Mouse (Mus musculus): ENCODE results near the gene Mbd3.
A peak's percentile ranks its signal among the peaks of the same experiment; 100 is the strongest.

Gene Mbd3

DNA sequence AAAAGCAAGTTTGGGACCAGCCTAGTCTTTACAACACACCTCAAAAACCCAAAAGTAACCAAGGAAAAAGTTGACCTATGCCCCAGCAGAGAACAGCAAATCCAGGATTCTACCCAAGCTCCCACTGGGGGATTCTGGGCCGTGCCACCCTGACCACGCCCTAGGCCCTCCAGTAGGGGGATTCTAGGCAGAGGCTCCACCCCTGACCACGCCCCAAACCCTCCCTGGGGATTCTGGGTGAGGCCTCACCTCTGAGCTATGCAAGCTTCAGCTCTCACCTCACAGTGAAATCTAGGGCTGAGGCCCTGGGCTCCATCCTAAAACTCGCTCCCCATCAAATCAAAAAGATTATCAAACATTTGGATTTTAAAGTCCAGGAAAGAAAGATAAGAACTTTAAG is 24.2 kb upstream of the Mbd3 start:
- no peak for DNase-seq (ENCODE audit: low spot score)

DNA sequence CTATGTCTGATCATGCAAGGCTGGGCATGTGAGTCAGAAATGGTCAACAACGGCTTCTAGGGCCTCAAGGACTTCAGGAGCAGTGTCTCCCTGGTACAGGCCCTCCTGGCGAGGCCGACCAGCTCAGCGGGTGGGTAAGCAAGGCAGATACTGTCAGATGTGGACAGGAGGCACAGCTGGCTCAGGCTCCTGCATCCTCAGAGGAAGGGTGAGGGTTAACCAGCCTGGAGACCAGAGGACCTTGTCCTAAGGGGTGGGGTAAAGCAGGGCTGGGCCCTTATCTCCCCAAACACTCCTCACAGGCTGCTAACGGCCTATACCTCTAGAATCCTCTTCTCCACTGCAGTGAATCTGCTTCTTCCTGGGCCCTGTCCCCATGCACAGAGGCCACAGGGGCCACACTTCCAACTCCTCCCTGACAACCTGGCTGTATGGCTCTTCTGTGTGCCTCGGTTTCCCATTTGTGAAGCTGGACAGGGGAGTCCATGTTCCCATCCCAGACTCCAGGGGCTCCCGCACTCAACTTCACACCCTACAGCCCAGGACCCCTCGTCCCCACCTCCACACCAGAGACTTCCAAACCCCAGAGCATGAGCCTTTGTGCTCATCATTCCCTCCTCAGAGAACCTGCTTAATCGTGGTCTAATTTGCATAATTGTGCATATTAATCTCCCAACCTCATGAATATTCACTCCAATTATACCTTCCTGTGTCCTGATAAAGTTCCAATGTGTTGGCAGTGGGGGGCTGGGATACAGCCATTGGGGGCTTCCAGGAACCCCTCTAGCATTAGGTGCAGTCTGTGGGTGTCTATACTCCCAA is 22.5 kb upstream of the Mbd3 start:
- DNase-seq (ENCODE audit: low spot score), result no peak

DNA sequence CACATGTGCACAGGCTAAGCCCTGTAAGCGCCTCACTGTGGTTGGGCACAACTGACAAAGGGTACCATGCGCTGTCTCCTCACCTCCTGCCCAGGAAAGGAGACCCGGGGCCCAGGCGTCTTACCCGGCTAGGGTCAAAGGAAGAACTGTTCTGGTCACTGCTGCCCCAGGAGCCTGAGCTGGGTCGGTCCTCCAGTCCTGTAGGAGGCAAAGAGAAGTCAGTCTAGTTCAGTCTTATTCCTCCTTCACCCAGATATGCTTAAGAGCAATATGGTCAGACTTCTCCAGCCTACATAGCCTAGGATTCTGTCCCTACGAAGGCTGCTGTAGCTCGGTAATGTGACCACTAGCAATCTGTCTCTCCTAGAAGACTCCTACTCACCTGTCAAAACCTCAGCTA is 21.9 kb upstream of the Mbd3 start:
- no peak for DNase-seq (ENCODE audit: low spot score)

DNA sequence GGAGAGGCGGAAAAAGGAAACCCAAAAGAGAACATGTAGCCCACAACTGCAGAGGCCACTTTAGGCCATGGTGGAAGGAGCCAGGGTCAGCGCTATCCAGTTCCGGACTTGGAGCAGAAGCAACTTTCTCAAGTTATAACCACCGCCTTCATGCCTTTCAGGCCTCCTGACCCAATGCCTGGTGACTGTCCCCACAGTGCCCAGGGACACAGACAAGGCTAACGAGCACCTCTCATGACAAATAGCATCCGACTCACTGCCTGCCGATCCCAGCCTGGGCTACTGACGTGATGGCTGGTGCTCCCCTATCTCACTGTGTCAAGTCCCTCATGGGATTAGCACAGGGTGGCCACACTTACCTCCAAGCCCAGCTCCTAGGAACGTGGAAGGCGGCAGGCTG is 21.4 kb upstream of the Mbd3 start:
- no peak for DNase-seq (ENCODE audit: low spot score)

DNA sequence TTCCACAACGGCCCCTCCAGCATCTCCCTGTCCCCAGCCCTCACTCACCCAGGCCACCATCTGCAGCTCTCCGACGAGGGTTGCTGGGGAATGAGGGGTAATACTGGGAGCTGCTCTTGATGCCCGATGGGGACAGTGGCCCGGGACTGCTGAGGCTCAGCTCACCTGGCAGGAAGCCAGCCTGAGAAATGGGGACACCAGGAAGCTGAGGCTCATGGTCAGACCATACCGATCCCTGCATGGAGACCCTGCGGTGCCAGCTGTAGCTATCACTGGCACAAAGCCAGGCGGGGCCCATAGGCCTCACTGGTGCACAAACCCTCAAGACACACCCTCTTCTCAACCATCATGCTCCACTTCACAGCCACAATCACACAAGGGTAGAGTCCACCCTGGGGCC is 20.1 kb upstream of the Mbd3 start:
- DNase-seq (ENCODE audit: low spot score), result no peak

DNA sequence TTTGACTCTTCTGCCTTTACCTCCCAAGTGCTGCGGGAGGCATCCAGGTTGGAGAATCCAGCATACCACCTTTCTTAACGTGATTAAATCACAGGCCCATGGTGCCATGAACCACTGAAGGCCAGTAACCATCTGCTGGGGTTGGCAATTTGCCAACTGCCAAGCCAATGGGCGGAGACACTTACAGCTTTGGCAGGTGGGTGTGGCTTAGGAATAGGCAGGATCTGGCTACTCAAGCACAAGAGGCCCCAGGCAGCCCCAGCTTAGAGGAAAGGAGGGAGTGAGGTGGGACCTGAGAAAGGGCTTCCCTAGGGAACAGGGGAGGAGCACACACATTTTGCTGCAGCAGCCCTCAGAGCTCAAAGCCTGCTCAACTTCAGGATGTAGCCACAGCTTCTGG is 19.0 kb upstream of the Mbd3 start:
- no peak for DNase-seq (ENCODE audit: low spot score)

DNA sequence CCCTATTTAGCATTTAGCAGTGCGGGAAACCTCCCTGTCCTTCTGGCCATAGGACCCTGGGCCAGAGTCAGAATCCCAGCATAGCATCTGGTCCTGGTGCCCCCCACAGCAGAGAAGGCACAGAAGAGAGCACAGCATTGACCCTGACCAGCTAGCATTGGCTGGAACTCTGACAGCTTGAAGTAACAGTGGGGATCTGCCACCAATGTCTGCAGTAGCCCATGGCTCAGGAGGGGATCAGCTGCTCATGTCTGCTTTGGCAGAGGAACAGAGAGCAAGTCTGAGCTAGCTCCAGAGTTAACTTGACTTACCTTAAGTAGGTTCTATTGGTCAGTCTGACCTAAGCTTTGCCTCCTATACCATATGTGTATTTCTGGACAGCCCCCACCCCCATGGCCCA is 18.5 kb upstream of the Mbd3 start:
- no peak for DNase-seq (ENCODE audit: low spot score)

DNA sequence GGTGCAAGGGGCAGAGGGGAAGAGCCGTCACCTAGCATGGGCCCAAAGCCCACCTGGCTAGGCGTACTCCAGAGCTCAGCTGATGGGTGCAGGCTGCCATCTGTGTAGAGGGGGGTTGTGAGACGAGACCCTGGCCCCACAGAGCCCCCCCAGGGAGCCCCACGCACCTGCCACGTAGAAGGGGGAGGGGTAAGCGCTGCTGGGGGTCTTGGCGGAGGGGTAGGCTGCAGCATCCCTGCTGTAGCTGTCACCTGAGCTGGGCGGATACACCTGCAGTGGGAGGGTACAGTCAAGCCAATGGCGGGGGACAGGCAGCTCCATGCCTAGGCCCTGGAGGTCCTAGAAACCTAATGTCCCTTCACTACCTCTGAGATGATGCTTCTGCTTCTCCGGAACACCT is 18.0 kb upstream of the Mbd3 start:
- DNase-seq (ENCODE audit: low spot score), result no peak

DNA sequence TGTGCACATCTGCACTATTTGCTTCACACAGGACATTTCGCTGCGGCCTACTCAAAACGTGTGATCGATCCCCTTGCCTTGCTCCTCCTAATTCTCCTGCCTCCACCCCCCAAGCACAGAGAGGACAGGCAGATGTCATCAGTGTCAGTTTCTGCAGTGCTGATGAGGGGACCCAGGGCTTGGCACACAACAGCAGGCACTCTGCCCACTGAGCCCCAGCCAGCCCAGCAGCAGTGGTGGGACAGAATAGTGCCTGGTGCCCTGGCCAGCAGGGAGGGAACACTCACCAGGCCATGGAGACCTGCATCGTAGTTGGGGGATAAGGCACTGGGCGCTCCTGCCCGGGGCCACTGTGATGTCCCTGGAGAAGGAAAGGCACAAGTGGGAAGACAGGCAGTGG is 16.2 kb upstream of the Mbd3 start:
- DNase-seq (ENCODE audit: low spot score), result no peak

DNA sequence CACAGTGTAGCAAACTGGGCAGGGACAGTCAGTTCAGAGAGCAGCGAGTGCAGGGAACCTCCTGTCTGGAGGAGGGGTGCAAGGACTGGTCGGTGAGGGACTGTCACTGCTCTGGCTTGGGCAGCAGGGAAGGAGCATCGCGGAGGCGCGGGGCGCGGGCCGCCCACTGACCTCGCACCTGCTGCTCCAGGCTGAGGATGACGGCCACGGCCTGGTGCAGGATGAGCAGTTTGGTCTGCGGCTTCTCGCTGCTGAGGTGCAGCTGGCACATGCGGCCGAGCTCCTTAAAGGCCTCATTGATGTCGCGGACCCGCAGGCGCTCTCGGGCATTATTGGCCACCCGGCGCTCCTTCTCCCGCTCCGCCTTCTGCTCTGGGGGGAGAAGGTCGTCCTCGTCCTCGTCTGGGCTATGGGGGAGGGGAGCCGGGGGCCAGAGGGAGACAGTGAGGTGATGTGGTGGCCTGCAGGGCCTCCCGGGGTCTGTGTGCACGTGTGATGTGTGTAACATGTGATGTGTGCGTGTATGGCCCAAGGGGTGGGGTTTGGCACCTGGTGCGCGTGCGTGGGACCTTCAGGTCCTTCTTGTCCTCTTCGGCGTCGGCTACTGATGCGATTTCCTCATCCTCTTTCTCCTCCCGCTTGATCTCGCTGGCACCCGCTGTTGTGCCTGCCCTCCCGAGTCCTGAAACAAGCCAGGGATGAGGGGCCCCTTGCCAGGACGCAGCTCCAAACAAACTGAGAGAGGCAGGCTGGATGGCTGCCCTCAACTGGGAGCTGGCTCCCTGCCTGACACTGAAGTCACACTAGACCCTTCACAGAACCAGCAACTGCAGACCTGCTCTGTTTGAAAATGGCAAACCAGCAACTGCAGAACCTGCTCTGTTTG is 13.5 kb upstream of the Mbd3 start:
- peak; percentile 51 for DNase-seq (ENCODE audit: low spot score)

DNA sequence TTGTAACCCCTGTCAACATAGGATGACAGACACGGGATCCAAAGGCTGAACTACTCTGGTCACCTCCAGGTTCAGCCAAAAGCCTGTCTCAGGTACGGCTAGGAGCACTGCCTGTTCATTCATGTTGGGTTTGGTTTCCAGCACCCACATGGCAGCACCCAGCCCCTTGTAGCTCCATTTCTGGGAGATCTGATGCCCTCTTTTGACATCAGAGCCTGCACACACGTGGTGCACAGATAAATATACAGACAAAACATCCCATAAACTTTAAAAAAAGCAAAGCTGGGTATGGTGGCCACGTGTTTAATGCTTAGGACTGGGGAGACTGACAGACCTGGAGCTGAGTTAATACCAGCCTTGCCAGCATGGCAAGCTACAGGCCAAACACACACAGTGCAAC is 8.6 kb upstream of the Mbd3 start:
- DNase-seq (ENCODE audit: low spot score), result no peak

DNA sequence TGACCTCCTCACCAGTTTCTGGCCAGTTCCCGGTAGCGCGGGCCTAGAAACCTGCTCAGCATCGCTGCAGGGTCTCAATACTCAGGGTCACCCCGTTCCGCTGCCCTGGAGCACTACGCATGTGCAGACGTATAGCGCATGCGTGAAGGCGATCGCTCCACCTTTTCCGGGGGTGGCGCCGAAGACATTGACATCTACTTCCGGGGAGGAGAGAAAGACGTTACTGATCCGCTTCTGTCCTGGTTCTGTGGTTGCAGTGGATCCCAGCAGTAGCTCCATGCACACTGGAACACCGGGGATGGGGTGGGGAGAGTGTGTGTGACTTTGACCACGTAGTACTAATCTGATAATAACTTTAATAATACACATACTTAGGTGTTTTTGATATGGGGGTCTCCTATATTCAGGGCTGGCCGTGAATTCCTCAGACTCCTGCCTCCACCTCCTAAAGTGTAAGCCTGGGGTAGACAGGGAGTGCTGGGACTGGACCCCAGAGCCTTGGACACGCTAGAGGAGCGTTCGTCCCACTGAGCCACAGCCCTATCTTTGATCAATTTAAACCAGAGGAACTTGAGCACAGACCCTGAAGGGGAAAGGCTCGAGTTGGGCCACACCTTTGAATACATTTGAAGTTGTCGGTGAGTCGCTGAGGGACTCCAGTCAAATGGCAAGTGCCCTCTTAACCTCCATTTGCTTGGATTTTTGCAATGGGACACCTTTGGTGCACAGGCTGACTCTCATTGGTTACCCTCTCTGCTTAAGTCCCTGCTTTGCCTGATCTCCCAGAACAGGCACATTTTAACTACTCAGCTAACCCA is 7.5 kb upstream of the Mbd3 start, which contains the start of gene Uqcr11:
Uqcr11 (minus strand) TSS at position 147 of the 818 bp plus-strand sequence.
- peak; percentile 89 for DNase-seq (ENCODE audit: low spot score)

DNA sequence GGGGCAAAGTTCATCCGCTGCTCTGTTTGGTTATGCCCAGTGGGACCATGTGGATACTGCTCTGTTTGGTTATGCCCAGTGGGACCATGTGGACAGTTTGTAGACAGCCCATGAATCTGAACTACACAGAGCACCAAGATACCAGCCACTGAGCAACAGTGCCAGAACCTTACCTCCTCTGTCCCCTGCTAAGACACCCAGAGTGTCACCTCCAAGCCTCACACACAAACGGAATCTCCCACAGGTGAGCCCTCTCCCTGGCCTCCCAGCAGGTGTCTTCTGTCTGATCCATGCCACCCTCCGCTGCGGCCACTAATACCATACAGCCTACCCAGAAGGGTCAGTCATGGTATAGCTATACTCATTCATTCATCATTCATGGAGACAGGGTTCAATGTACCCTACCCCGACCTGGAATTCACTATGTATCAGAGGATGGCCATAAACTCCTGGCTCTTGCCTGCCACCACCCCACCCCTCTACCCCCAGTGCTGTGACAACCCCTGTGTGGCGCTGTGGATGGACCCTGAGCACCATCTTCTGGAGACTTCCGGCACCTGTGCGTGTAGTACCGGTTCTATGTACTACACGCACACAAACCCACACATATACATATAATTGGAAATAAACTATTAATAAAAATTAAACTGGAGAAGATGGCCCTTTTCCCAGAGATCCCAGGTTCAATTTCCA is 6.3 kb upstream of the Mbd3 start:
- DNase-seq (ENCODE audit: low spot score), result no peak

DNA sequence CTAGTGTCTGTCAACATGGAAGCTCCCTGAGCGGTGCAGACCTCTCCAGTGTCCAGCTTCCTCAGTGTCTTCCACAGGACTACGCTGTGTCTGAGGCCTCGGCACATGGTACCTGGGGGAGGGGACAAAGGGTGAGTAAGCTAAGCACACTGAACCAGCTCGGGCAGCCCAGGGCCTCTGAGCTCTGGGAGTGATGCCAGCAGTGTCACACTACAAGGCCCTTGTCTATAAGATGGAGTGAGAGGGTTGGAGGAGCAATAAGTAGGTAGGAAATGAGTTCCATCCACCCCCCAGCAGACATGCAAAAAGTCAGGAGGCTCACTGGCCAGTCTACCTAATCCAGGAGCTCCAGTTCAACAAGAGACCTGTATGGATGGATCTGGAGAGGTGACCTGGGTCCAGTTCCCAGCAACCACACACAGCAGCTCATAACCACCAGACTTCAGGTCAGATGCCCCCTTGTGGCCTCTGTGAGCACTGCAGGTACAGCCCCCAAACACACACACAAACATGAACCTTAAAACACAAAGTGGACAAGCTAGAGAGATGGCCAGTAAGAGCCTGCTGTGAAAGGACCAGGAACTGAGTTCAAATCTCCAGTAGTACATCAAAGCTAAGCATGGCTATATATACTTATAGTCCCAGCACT is 3.8 kb upstream of the Mbd3 start:
- DNase-seq (ENCODE audit: low spot score), result no peak

DNA sequence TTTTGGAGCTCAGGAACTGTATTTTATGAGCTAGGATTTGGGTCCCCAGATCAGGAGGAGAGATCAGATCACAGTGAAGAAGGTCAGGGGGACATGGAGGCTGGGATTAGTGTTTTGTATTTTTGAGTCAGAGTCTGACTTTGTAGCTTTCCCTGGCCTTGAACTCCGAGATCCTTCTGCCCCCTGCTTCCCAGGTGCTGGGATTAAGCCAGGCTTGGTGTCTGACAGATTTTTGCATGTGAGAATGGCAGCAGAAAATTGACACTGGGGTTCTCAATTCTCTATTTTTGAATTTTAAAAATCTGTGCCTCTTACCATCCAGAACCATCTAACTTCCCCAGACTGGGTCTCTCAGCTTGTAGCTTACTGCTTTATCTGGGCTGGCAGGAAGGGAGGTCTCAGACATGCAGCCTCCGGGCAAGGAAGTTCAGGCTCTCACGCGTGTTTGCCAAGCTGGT is 1.4 kb upstream of the Mbd3 start:
- DNase-seq (ENCODE audit: low spot score), result no peak

DNA sequence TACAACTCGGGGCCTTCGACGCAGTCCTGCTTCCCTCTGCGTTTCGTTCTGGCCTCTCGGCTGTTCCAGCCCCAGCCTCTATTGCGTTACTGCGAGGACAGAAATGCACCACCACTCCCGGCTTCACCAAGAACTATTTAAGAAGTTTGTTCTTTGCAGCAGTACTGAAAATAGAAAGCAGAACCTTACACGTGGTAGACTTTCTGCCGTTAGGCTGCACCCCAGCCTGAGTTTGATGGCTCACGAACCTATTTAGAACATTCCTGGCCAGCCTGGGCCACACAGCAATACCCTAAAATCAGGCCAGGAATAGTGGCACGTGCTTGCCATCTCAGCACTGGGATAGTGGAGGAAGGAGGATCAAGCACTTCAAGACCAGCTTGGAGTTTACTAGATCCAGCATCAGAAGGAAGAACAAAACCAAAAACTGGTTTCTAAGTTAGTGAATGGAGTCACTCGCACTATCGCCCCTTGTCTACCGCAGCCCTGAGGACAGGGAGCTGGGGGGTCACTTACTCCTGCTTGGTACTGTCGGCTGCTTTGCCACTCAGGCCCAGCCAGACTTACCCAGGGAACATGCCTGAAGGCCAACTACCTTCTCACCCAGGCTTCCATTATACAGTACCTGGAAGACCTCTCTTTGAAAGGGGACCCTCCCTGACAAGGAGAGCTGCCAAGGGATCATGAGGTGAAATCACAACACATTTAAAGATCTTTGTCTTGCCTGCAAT is 788 bp upstream of the Mbd3 start:
- DNase-seq (ENCODE audit: low spot score), result no peak

DNA sequence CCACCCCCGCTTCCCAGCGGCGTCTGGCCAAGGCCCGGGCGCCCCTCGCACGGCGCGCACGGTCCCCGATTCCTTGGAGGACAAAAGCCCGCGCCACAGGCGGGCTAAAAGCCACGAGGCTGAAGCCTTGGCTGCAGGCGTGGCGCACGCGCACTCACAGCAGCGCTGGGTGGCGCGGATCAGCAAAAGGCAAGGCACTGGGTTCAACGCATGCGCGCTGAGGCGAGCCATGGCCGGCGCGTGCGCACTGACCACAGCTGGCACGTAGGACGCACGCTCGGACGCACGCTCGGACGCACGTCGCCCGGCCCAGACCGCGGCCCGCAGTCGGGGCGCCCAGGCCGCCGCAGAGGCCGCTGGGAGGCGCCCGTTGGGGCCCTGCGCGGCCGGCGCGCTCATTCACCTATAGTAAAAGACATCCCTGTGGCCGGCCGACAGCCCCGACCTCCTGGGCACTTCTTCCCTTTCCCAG is 595 bp downstream of the Mbd3 start:
- DNase-seq (ENCODE audit: low spot score), result peak; percentile 96

DNA sequence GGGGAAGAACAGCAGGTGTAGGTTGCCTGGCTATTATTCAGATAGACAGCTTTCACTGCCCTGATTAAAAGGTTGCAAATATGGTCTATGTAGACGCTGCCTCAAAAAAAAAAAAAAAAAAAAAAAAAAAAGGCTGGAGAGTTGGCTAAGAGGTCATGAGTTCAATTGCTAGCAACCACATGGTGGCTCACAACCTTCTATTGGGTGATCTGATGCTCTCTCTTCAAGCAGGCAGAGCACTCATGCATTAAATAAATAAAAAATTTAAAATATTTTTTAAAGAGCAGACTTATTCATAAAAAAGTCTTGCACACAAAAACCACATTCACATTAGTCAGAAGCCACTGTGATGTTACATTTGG is 1.2 kb downstream of the Mbd3 start:
- no peak for DNase-seq (ENCODE audit: low spot score)

DNA sequence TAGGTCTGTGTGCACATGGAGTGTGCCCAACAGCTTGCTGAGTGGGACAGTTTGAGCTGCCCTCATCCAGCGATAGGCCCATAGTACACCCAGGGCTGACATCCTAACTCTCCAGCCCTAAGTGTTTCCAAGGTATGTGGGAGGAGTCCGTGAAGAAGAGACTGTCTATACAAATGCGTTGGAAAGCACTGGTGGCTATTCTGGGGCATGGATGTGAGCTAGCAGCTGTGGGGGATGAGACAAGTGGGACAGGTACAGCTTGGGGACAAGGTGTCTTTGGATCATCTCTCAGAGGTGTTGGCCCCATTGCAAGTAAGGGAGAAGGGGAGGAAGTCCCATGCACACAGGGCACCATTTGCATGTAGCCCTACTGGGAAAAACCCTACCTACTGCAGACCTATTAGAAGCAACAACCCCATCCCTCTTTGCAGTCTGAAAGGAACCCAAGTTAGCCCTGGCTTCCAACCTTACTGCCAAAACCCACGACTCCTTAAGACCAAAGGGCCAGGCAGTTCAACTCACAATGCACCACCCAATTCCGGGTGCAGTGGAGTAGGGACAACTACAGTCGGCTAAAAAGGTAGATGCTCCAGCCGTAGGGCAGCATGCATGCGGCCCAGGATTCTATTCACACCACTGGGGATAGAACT is 1.7 kb downstream of the Mbd3 start:
- no peak for DNase-seq (ENCODE audit: low spot score)
